Mouse (Mus musculus): ENCODE data around the gene Cdk1.

GRCm38 (mm10) chr10:69384640-69385039 lies 31.9 kb upstream of the Cdk1 start:
- TF ChIP-seq MAFK (IDR thresholded peaks at IDR 0.05; ENCODE audit: insufficient replicate concordance, low read length) = no peak
- TF ChIP-seq SIN3A (IDR thresholded peaks at IDR 0.05; ENCODE audit: low read length) = no peak
- no peak for TF ChIP-seq CTCF (conservative IDR thresholded peaks at IDR 0.05 in 1 of 2, IDR thresholded peaks at IDR 0.05 in 1 of 2; ENCODE audit: low read depth in 2 of 2, low read length in 2 of 2)
- TF ChIP-seq ELF1 (IDR thresholded peaks at IDR 0.05; ENCODE audit: low read depth, low read length) = no peak
- no peak for TF ChIP-seq POLR2A (IDR thresholded peaks at IDR 0.05; ENCODE audit: low read depth, low read length)
- TF ChIP-seq HCFC1 (IDR thresholded peaks at IDR 0.05; ENCODE audit: low read depth, low read length) = no peak
- no peak for TF ChIP-seq UBTF (IDR thresholded peaks at IDR 0.05; ENCODE audit: low read depth, low read length)
- no peak for TF ChIP-seq EP300 (IDR thresholded peaks at IDR 0.05; ENCODE audit: low read length)
- no peak for TF ChIP-seq E2F4 (IDR thresholded peaks at IDR 0.05; ENCODE audit: insufficient replicate concordance, low read depth, low read length)
- TF ChIP-seq NELFE (IDR thresholded peaks at IDR 0.05; ENCODE audit: low read depth, low read length) = no peak
- no peak for TF ChIP-seq MXI1 (IDR thresholded peaks at IDR 0.05; ENCODE audit: low read depth, low read length)
- no peak for TF ChIP-seq ETS1 (conservative IDR thresholded peaks at IDR 0.05; ENCODE audit: low read depth, low read length)
- no peak for TF ChIP-seq ZNF384 (IDR thresholded peaks at IDR 0.05; ENCODE audit: low read depth, low read length)
- TF ChIP-seq MYC (IDR thresholded peaks at IDR 0.05; ENCODE audit: low read depth, low read length) = no peak
